Mouse (Mus musculus) embryonic facial prominence, embryonic 12.5 days (tissue): ENCODE measurements around the gene Hs2st1. TPM values are rescaled to one million over a fixed set of nuclear protein-coding genes. Genes with fewer than 3 reads are reported as not detected.

Experiments used
- ATAC-seq: fragments of 200-750 bp; cut with Nextera tagmentation; 2 replicates; pipeline ENCODE4 v1.8.0; 2017; ENCODE audit not compliant: insufficient number of reproducible peaks, insufficient read depth, low FRiP score, low TSS enrichment
- H3K27ac ChIP-seq: fragments of 300-500 bp; sonication (generic); 2 replicates; pipeline ENCODE4 v1.5.1; 2016; ENCODE audit warnings: mild to moderate bottlenecking
- H3K27me3 ChIP-seq: fragments of 300-500 bp; sonication (generic); 2 replicates; pipeline ENCODE4 v1.6.1; 2016; ENCODE audit warnings: mild to moderate bottlenecking, moderate library complexity
- H3K36me3 ChIP-seq: fragments of 300-500 bp; sonication (generic); 2 replicates; pipeline ENCODE4 v1.6.1; 2016; ENCODE audit warnings: mild to moderate bottlenecking
- H3K4me1 ChIP-seq: fragments of 300-500 bp; sonication (generic); 2 replicates; pipeline ENCODE4 v1.6.1; 2016
- H3K4me2 ChIP-seq: fragments of 300-500 bp; sonication (generic); replicated peaks from 2 replicates; pipeline ENCODE4 v1.6.1; 2016; ENCODE audit warnings: mild to moderate bottlenecking, moderate library complexity
- H3K4me3 ChIP-seq: fragments of 300-500 bp; sonication (generic); 2 replicates; pipeline ENCODE4 v1.5.1; 2016; ENCODE audit warnings: mild to moderate bottlenecking
- H3K9ac ChIP-seq: fragments of 300-500 bp; sonication (generic); 2 replicates; pipeline ENCODE4 v1.6.1; 2016; ENCODE audit warnings: mild to moderate bottlenecking, moderate library complexity
- H3K9me3 ChIP-seq: fragments of 300-500 bp; sonication (generic); 2 replicates; pipeline ENCODE4 v1.6.1; 2016; ENCODE audit warnings: mild to moderate bottlenecking, moderate library complexity
- WGBS: fragments of 180-500 bp; shearing (Covaris S2); methylation state at CpG from one replicate; pipeline ENCODE4 v1.1.7; 2016; 5-methylcytosine and 5-hydroxymethylcytosine counted together
- polyA plus RNA-seq: library from polyadenylated mRNA; unstranded; fragments of >200 nt; fragmentation: Nextera tagmentation; extraction: Ambion mirVana; gene quantifications from 2 replicates; pipeline ENCODE4 v1.2.1, GENCODE M21; 2016

The Hs2st1 gene
- polyA plus RNA-seq, 1 experiment from 2014 or later, result 27.0 TPM

DNA sequence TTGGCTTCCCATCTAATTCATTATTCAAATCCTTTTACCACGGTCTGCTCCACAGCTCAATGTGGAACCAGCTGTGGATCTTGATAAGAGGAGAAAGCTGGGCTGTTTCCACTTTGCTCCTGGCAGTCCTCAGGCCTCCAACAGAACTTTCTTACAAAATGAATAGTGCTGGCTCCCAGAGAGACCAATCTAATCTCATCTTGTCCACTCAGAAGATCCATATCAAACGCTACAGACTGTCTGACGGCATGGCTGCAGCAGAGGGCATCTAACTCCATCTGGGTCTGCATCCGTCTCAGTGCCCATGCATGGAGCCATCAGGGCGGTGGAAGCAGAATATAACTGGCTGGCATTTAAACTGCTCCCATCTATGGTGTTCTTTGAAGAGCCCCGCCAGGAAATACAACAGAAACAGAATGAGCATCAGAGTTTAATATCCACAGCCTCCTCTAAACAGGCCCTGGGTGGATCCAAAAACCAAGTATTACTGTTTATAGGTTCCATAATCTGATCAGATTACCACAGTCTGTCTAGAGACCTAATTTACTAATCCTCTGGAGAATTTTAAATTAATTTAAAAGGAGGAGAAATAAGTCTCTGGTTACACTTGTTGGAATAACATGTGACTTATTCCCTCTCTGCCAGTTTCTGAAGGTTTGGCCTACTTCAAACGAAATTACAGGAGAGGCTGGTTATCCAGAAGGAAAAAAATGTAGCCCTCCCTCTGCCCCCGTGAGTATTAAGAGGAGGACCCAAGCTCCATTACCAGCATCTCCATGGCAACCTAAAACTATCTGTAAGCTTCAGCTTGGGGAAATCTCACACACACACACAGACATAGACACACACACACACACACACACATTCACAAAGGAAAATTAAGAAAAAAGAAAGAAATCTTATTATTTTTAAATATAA lies 141.2 kb downstream of the Hs2st1 start:
- Histone ChIP-seq H3K4me1 (no peaks in the 10 kb centered on the region; the same call in 1 of the 2 replicates), H3K9me3 (no peaks in the 10 kb centered on the region), H3K4me2 (no peak overlapping the region), H3K27me3 (no peaks in the 10 kb centered on the region), H3K27ac (no peak overlapping the region), H3K9ac (no peak overlapping the region), H3K4me3 (no peak overlapping the region), H3K36me3 (no peaks in the 10 kb centered on the region)
- 50% methylated on average over 8 of the region's 8 CpGs for WGBS
- ATAC-seq, result no peak

DNA sequence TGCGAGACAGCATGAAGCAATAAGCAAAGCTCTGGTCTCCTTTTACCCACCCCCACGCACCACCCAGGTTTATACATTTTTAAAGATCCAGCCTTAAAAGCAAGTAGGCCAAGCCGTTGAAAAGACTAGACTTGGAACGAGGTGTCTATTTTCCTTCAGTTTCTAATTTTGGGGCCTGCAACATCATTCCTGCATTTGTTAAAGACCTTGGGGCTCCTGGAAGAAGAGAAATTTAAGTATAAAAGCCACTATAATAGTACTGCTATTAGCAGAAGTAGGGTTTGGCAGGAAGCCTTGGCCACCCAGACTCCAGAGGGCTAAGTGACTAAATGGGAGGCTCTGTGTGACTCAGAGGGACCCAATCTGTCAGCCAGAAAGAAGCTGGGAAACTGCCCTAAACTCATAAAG lies 144.9 kb downstream of the Hs2st1 start:
- Histone ChIP-seq H3K9me3 (no peaks in the 10 kb centered on the region), H3K9ac (no peak overlapping the region), H3K27me3 (no peaks in the 10 kb centered on the region), H3K4me2 (no peak overlapping the region), H3K4me1 (peaks cover 9% of the 10 kb centered on the region), H3K36me3 (no peaks in the 10 kb centered on the region), H3K27ac (no peak overlapping the region), H3K4me3 (no peak overlapping the region)
- WGBS, result 83% methylated on average over 4 of the region's 4 CpGs
- no peak for ATAC-seq

GRCm38 (mm10) chr3:144421404-144422180 lies 148.4 kb downstream of the Hs2st1 start:
- 45% methylated on average over 7 of the region's 7 CpGs for WGBS
- no peaks in the 10 kb centered on the region for H3K36me3 ChIP-seq
- no peaks in the 10 kb centered on the region for H3K9me3 ChIP-seq
- no peak for ATAC-seq
- H3K4me2 ChIP-seq, result no peak overlapping the region
- peaks cover 9% of the 10 kb centered on the region for H3K4me1 ChIP-seq
- H3K4me3 ChIP-seq, result no peak overlapping the region
- H3K27ac ChIP-seq, result no peak overlapping the region
- no peaks in the 10 kb centered on the region for H3K27me3 ChIP-seq
- no peak overlapping the region for H3K9ac ChIP-seq

- Histone ChIP-seq H3K27me3 (no peaks in the 10 kb centered on the region), H3K27ac (no peak overlapping the region), H3K4me2 (no peak overlapping the region), H3K4me3 (no peak overlapping the region), H3K36me3 (no peaks in the 10 kb centered on the region), H3K9me3 (no peaks in the 10 kb centered on the region), H3K9ac (no peak overlapping the region), H3K4me1 (peaks cover 22% of the 10 kb centered on the region)
- no peak for ATAC-seq
- WGBS, result 60% methylated on average over 7 of the region's 7 CpGs
These were observed 156.2 kb downstream of the Hs2st1 start for GRCm38 (mm10) chr3:144413821-144414220.

GRCm38 (mm10) chr3:144412538-144413272 lies 157.3 kb downstream of the Hs2st1 start:
- no peak overlapping the region for H3K4me3 ChIP-seq
- no peak for ATAC-seq
- H3K4me1 ChIP-seq, result peaks cover 22% of the 10 kb centered on the region
- H3K4me2 ChIP-seq, result peak overlapping the region; percentile 33
- H3K27ac ChIP-seq, result peak overlapping the region; percentile 41; the same call in 1 of the 2 replicates
- H3K9me3 ChIP-seq, result no peaks in the 10 kb centered on the region
- H3K27me3 ChIP-seq, result no peaks in the 10 kb centered on the region
- no peak overlapping the region for H3K9ac ChIP-seq
- no peaks in the 10 kb centered on the region for H3K36me3 ChIP-seq
- 2% methylated on average over 10 of the region's 10 CpGs for WGBS

DNA sequence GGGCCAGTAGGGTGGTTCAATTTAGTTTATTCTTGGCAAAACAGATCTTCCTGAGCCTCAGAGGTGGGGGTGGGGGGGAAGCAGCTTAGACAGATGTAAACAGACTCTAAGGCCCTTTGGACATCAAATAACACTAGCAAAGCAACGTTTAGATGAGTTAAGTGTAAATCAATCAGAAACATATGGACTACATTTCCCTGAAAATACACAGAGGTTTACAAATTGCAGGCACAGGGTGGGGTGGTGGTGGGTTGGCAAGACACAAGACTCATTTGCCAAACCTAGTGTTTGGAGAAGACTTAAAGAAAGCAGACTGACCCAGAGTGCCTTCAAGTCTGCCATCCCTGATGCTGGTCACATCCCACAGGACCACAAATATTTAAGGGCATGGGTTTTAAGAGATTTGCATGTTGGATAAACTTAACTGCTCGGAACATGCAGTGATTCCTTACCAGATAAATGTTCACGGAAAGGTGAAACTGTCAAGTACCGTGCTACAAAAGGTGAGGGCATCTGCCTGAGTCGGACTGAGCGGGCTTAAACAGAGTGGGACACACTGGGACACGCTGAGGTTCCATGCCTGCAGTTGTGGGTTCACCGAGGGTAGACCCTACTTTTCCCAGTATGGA lies 158.2 kb downstream of the Hs2st1 start:
- Histone ChIP-seq H3K36me3 (no peaks in the 10 kb centered on the region), H3K4me3 (no peak overlapping the region), H3K9ac (no peak overlapping the region), H3K27me3 (no peaks in the 10 kb centered on the region), H3K27ac (peak overlapping the region; percentile 69), H3K4me1 (peaks cover 22% of the 10 kb centered on the region), H3K9me3 (no peaks in the 10 kb centered on the region), H3K4me2 (peak overlapping the region; percentile 24; the same call in 1 of the 2 replicates)
- peak; percentile 18; the same call in 1 of the 2 replicates for ATAC-seq
- WGBS, result 9% methylated on average over 8 of the region's 8 CpGs

GRCm38 (mm10) chr3:144411051-144411542 lies 158.9 kb downstream of the Hs2st1 start:
- H3K4me2 ChIP-seq, result 0 out of 2 replicates have a peak overlapping the region, but pooled peaks have one; percentile 2
- 0 out of 2 replicates have a peak, but pooled peaks have one; percentile 29 for ATAC-seq
- H3K9ac ChIP-seq, result no peak overlapping the region
- H3K27me3 ChIP-seq, result no peaks in the 10 kb centered on the region
- no peaks in the 10 kb centered on the region for H3K36me3 ChIP-seq
- H3K27ac ChIP-seq, result peak overlapping the region; percentile 69
- peaks cover 22% of the 10 kb centered on the region for H3K4me1 ChIP-seq
- H3K9me3 ChIP-seq, result no peaks in the 10 kb centered on the region
- WGBS, result 7% methylated on average over 5 of the region's 5 CpGs
- no peak overlapping the region for H3K4me3 ChIP-seq

- no peak overlapping the region for H3K4me3 ChIP-seq
- H3K27ac ChIP-seq, result no peak overlapping the region
- H3K9ac ChIP-seq, result no peak overlapping the region
- no peaks in the 10 kb centered on the region; the same call in 1 of the 2 replicates for H3K27me3 ChIP-seq
- ATAC-seq, result no peak
- H3K4me2 ChIP-seq, result no peak overlapping the region
- no peaks in the 10 kb centered on the region for H3K36me3 ChIP-seq
- H3K9me3 ChIP-seq, result no peaks in the 10 kb centered on the region
- WGBS, result 97% methylated on average over 1 of the region's 1 CpGs
- H3K4me1 ChIP-seq, result peaks cover 27% of the 10 kb centered on the region
These were observed 161.0 kb downstream of the Hs2st1 start for GRCm38 (mm10) chr3:144408953-144409352.

DNA sequence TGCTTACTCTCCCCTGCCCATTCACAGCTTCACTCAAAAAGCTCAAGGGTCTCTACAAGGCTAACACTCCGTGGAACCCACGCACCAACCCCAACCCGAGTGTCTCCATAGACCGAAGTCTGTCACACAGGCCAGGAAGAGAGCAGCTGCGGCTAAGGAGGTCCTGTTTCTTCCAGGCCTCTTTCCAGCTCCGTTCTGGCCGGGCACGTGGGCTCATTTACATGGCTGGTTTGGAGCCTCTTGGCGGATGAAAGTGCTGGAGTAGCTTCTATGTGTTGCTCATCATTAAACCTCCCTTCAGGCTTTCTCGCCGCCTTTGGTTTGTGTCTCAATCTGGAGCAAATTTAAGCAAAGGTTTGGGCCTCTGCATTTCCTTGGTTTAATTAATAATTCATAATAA lies 164.7 kb downstream of the Hs2st1 start:
- Histone ChIP-seq H3K9me3 (no peaks in the 10 kb centered on the region), H3K36me3 (no peaks in the 10 kb centered on the region), H3K4me3 (no peak overlapping the region), H3K9ac (no peak overlapping the region), H3K27ac (peak overlapping the region; percentile 66), H3K27me3 (no peaks in the 10 kb centered on the region; the same call in 1 of the 2 replicates), H3K4me2 (no peak overlapping the region), H3K4me1 (peaks cover 5% of the 10 kb centered on the region; the same call in 1 of the 2 replicates)
- ATAC-seq, result no peak
- 52% methylated on average over 11 of the region's 11 CpGs for WGBS

GRCm38 (mm10) chr3:144401292-144401691 lies 168.7 kb downstream of the Hs2st1 start:
- Histone ChIP-seq H3K27me3 (no peaks in the 10 kb centered on the region; the same call in 1 of the 2 replicates), H3K9ac (no peak overlapping the region), H3K4me1 (peaks cover 10% of the 10 kb centered on the region; the same call in 1 of the 2 replicates), H3K9me3 (no peaks in the 10 kb centered on the region), H3K36me3 (no peaks in the 10 kb centered on the region), H3K27ac (no peak overlapping the region), H3K4me2 (no peak overlapping the region), H3K4me3 (no peak overlapping the region)
- WGBS, result 85% methylated on average over 5 of the region's 5 CpGs
- ATAC-seq, result no peak
